ENCODE assay signal across 13 mouse cellular contexts in the genomic region with DNA sequence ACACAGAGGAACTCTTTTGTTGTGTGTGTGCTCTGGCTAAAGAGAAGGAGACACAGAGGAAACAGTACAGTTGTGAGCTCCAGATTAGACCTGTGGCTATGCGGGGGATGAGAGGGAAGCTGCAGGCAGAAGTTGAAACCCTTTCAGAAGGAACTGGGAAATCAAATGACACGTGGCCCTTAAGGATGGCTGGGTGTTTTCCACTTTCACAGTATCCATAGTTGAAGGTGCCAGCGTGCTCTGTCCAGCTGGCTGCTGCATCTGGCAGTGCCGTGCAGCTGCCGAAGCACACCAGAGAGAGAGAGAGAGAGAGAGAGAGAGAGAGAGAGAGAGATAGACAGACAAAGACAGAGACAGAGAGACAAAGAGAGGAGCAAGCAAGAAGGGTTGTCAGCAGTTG. TPM values are rescaled to one million over a fixed set of nuclear protein-coding genes. Genes with fewer than 3 reads are reported as not detected.
"Had no signal": no experiment of that assay in that cellular context is flagged by ENCODE, and none has a peak within 500 bp of the region (broad histone marks: within the 10 kb centered on the region; RNA-seq: fewer than 3 reads in every experiment).

No protein-coding gene starts in this region.

- H3K9ac ChIP-seq: kidney, embryonic 15.5 days; limb, embryonic 12.5 days; liver, embryonic 15.5 days; midbrain, embryonic 12.5 days had no signal

- H3K4me3 ChIP-seq: kidney, embryonic 15.5 days; left cerebral cortex, adult 2 months; limb, embryonic 12.5 days; liver, embryonic 15.5 days; midbrain, embryonic 12.5 days had no signal

- H3K36me3 ChIP-seq: kidney, embryonic 15.5 days; limb, embryonic 12.5 days; liver, embryonic 15.5 days; midbrain, embryonic 12.5 days had no signal

- DNase-seq: kidney, postnatal 14 days; liver; lung, adult 2 months; lung, postnatal 36 days; right cerebral cortex, adult 18-20 months; right cerebral cortex, postnatal 25 days; thymus, postnatal 36 days had no signal

- ATAC-seq: lung, postnatal 0 days had no signal

- H3K9me3 ChIP-seq: kidney, embryonic 15.5 days; limb, embryonic 12.5 days; liver, embryonic 15.5 days; midbrain, embryonic 12.5 days had no signal

- H3K4me1 ChIP-seq: limb, embryonic 12.5 days; midbrain, embryonic 12.5 days had no signal

- H3K27ac ChIP-seq: kidney, embryonic 15.5 days; left cerebral cortex, adult 2 months; limb, embryonic 12.5 days; liver, embryonic 15.5 days; midbrain, embryonic 12.5 days had no signal

RNA-seq across cellular contexts. Expression of gene Tuba8, which starts 40.8 kb away (rescaled TPM):
- polyA plus RNA-seq: midbrain, embryonic 12.5 days had no signal
